Mouse (Mus musculus): Measurements from ENCODE around the gene Spo11. TPM values are rescaled to one million over a fixed set of nuclear protein-coding genes. Genes with fewer than 3 reads are reported as not detected.

The Spo11 gene
- polyA plus RNA-seq, 1 experiment, result 0.67 TPM

GRCm38 (mm10) chr2:173037347-173037746 is 59.8 kb downstream of the Spo11 start:
- Histone ChIP-seq H3K4me1 (ENCODE audit: control insufficient read depth, insufficient read depth, low read length) (no peaks in the 10 kb centered on the region), H3K27ac (ENCODE audit: insufficient read depth, low read length) (no peak overlapping the region), H3K4me3 (ENCODE audit: insufficient read depth, low read length) (no peak overlapping the region)
- TF ChIP-seq POLR2A (IDR thresholded peaks at IDR 0.05; ENCODE audit: extremely low read depth, insufficient read depth, low read length) (no peak), CTCF (IDR thresholded peaks at IDR 0.05; ENCODE audit: extremely low read depth, insufficient read depth, low read length) (no peak)

GRCm38 (mm10) chr2:173037827-173038607 is 60.5 kb downstream of the Spo11 start:
- no peak overlapping the region for H3K4me3 ChIP-seq (ENCODE audit: insufficient read depth, low read length)
- TF ChIP-seq CTCF (IDR thresholded peaks at IDR 0.05; ENCODE audit: extremely low read depth, insufficient read depth, low read length) (no peak), POLR2A (IDR thresholded peaks at IDR 0.05; ENCODE audit: extremely low read depth, insufficient read depth, low read length) (no peak)

GRCm38 (mm10) chr2:173039041-173039440 is 61.5 kb downstream of the Spo11 start:
- TF ChIP-seq CTCF (IDR thresholded peaks at IDR 0.05; ENCODE audit: extremely low read depth, insufficient read depth, low read length) (no peak), POLR2A (IDR thresholded peaks at IDR 0.05; ENCODE audit: extremely low read depth, insufficient read depth, low read length) (no peak)
- H3K4me1 ChIP-seq (ENCODE audit: control insufficient read depth, insufficient read depth, low read length), result no peaks in the 10 kb centered on the region

More at GRCm38 (mm10) chr2:173037827-173038607, 60.5 kb downstream of the Spo11 start:
- Histone ChIP-seq H3K4me1 (ENCODE audit: control insufficient read depth, insufficient read depth, low read length) (no peaks in the 10 kb centered on the region), H3K27ac (ENCODE audit: insufficient read depth, low read length) (no peak overlapping the region)

GRCm38 (mm10) chr2:173040803-173041202 is 63.3 kb downstream of the Spo11 start:
- Histone ChIP-seq H3K27ac (ENCODE audit: insufficient read depth, low read length) (no peak overlapping the region), H3K4me1 (ENCODE audit: control insufficient read depth, insufficient read depth, low read length) (no peaks in the 10 kb centered on the region), H3K4me3 (ENCODE audit: insufficient read depth, low read length) (no peak overlapping the region)
- TF ChIP-seq CTCF (IDR thresholded peaks at IDR 0.05; ENCODE audit: extremely low read depth, insufficient read depth, low read length) (no peak), POLR2A (IDR thresholded peaks at IDR 0.05; ENCODE audit: extremely low read depth, insufficient read depth, low read length) (no peak)

More at GRCm38 (mm10) chr2:173039041-173039440, 61.5 kb downstream of the Spo11 start:
- H3K4me3 ChIP-seq (ENCODE audit: insufficient read depth, low read length), result no peak overlapping the region
- no peak overlapping the region for H3K27ac ChIP-seq (ENCODE audit: insufficient read depth, low read length)

DNA sequence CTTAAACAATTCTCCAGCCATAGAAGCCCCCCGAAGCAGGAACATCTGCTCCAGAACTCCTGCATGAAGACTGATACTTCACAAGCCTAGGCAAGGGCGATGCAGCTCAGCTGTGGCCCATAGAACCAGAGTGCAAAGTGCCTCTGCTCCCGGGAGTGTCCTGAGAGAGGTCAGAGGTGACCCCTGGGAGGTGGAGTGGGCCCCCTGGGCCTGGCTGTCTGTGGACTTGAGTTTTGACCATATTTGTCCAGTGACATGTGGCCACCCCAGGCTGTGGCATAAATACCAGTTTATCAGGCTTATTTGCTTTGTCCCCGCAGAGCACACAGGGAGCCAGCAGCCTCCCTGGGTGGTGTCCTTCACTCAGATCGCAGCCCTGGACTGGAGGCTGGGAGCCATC is 63.7 kb downstream of the Spo11 start:
- Histone ChIP-seq H3K4me1 (ENCODE audit: control insufficient read depth, insufficient read depth, low read length) (no peaks in the 10 kb centered on the region), H3K4me3 (ENCODE audit: insufficient read depth, low read length) (no peak overlapping the region), H3K27ac (ENCODE audit: insufficient read depth, low read length) (no peak overlapping the region)
- TF ChIP-seq POLR2A (IDR thresholded peaks at IDR 0.05; ENCODE audit: extremely low read depth, insufficient read depth, low read length) (no peak), CTCF (IDR thresholded peaks at IDR 0.05; ENCODE audit: extremely low read depth, insufficient read depth, low read length) (no peak)

DNA sequence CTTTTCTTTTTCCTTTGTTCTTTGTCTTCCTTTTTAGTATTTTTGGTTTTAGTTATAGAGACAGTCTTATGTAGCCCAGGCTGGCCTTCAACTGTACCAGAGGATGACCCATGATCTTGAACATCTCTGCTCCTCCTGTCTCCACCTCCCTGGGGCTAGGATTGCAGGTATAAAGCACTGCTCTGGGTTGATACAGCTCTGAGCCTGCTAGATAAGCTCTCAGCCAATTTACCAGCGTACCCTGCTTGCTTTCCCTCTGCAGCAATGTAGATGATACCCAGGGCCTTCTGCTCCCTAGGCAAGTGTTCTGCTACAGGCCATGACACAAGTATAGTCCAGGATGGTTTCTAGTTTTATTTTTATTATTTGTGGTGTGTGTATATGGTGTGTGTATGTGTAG is 64.4 kb downstream of the Spo11 start:
- H3K4me1 ChIP-seq (ENCODE audit: control insufficient read depth, insufficient read depth, low read length), result no peaks in the 10 kb centered on the region
- no peak for TF ChIP-seq POLR2A (IDR thresholded peaks at IDR 0.05; ENCODE audit: extremely low read depth, insufficient read depth, low read length)
- no peak for TF ChIP-seq CTCF (IDR thresholded peaks at IDR 0.05; ENCODE audit: extremely low read depth, insufficient read depth, low read length)
- no peak overlapping the region for H3K27ac ChIP-seq (ENCODE audit: insufficient read depth, low read length)
- H3K4me3 ChIP-seq (ENCODE audit: insufficient read depth, low read length), result no peak overlapping the region

- Histone ChIP-seq H3K4me1 (ENCODE audit: control insufficient read depth, insufficient read depth, low read length) (no peaks in the 10 kb centered on the region), H3K4me3 (ENCODE audit: insufficient read depth, low read length) (no peak overlapping the region), H3K27ac (ENCODE audit: insufficient read depth, low read length) (no peak overlapping the region)
- TF ChIP-seq POLR2A (IDR thresholded peaks at IDR 0.05; ENCODE audit: extremely low read depth, insufficient read depth, low read length), result no peak
- no peak for TF ChIP-seq CTCF (IDR thresholded peaks at IDR 0.05; ENCODE audit: extremely low read depth, insufficient read depth, low read length)
These were observed 65.1 kb downstream of the Spo11 start for GRCm38 (mm10) chr2:173042504-173043162.

Other genes with a start within 250 kb of the Spo11 start
- gene Bmp7, start 37.4 kb upstream of the Spo11 start, polyA plus RNA-seq (2012; rRNA removed), result 8.1 and 9.4 TPM in 2 replicates
- 68.4 and 79.6 TPM in 2 replicates for gene Rae1, start 22.4 kb downstream of the Spo11 start, polyA plus RNA-seq (2012; rRNA removed)
- 5.2 and 5.9 TPM in 2 replicates for gene Rbm38, start 42.8 kb downstream of the Spo11 start, polyA plus RNA-seq (2012; rRNA removed)
- not detected in 2 replicates for gene Ctcfl, start 141.8 kb downstream of the Spo11 start, polyA plus RNA-seq (2012; rRNA removed)
- gene Pck1, start 175.3 kb downstream of the Spo11 start, polyA plus RNA-seq (2012; rRNA removed), result 0.04 TPM in 1 of 2 replicates, not detected in the other
- gene Zbp1, start 241.2 kb downstream of the Spo11 start, polyA plus RNA-seq (2012; rRNA removed), result 0.55 and 1.0 TPM in 2 replicates

Data from cortical plate, adult 2 months (tissue).